Mouse (Mus musculus) intestine, embryonic 16.5 days (tissue): ENCODE measurements around the gene Pbx3. TPM values are rescaled to one million over a fixed set of nuclear protein-coding genes. Genes with fewer than 3 reads are reported as not detected.

ENCODE experiments used
- ATAC-seq: fragments of 200-750 bp; cut with Nextera tagmentation; 2 replicates; pipeline ENCODE4 v1.8.0; 2017; ENCODE audit warnings: moderate TSS enrichment, moderate library complexity
- H3K27ac ChIP-seq: fragments of 300-500 bp; sonication (generic); 2 replicates; pipeline ENCODE4 v1.5.1; 2014; ENCODE audit warnings: mild to moderate bottlenecking, low read length
- H3K27me3 ChIP-seq: fragments of 300-500 bp; sonication (generic); replicated peaks from 2 replicates; pipeline ENCODE4 v1.6.1; 2014; ENCODE audit warnings: low read length, control low read depth, mixed read lengths; ENCODE audit not compliant: control insufficient read depth, insufficient read depth
- H3K36me3 ChIP-seq: fragments of 300-500 bp; sonication (generic); 2 replicates; pipeline ENCODE4 v1.6.1; 2014; ENCODE audit warnings: low read length, control low read depth; ENCODE audit not compliant: control insufficient read depth, insufficient read depth
- H3K4me1 ChIP-seq: fragments of 300-500 bp; sonication (generic); 2 replicates; pipeline ENCODE4 v1.6.1; 2014; ENCODE audit warnings: low read length, control low read depth, mixed read lengths; ENCODE audit not compliant: control insufficient read depth, insufficient read depth
- H3K4me2 ChIP-seq: fragments of 300-500 bp; sonication (generic); 2 replicates; pipeline ENCODE4 v1.6.1; 2014; ENCODE audit warnings: low read depth, low read length, control low read depth
- H3K4me3 ChIP-seq: fragments of 300-500 bp; sonication (generic); 2 replicates; pipeline ENCODE4 v1.5.1; 2014; ENCODE audit warnings: mild to moderate bottlenecking, low read length
- H3K9ac ChIP-seq: fragments of 300-500 bp; sonication (generic); 2 replicates; pipeline ENCODE4 v1.6.1; 2014; ENCODE audit warnings: low read depth, low read length
- H3K9me3 ChIP-seq: fragments of 300-500 bp; sonication (generic); 2 replicates; pipeline ENCODE4 v1.6.1; 2016; ENCODE audit warnings: low read length, control low read depth; ENCODE audit not compliant: control insufficient read depth
- WGBS: fragments of 180-500 bp; shearing (Covaris S2); extraction: QIAGEN DNeasy Blood & Tissue Kit; methylation state at CpG from one replicate; pipeline ENCODE4 v1.1.7; 2014; 5-methylcytosine and 5-hydroxymethylcytosine counted together
- polyA plus RNA-seq: library from polyadenylated mRNA; unstranded; fragments of >200 nt; fragmentation: Nextera tagmentation; extraction: Ambion mirVana; gene quantifications from 2 replicates; pipeline ENCODE4 v1.2.1, GENCODE M21; 2015

Pbx3 gene
- polyA plus RNA-seq, 1 experiment from 2014 or later, result 12.5 TPM

DNA sequence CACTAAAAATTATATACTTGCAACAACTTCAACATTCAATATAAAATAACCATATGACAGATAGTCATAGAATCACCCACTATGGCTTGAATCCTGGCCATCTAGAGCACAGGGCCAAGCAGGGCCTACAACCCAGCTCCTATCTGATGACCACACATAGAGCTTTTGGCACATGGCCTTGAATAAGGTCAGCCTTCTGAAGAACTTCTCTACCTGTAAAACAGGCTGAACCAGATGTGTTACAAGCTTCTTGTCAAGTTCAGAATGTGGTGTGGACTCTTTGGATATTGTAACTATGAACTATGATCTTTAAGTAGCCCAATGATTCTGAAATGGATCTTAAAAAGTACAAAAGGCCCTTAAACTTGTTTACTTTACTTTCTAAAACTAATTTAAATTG lies 132.1 kb downstream of the Pbx3 start:
- Histone ChIP-seq H3K27me3 (no peaks in the 10 kb centered on the region), H3K4me1 (peaks cover under 1% of the 10 kb centered on the region; the same call in 1 of the 2 replicates), H3K4me2 (no peak overlapping the region), H3K9ac (no peak overlapping the region), H3K27ac (no peak overlapping the region), H3K36me3 (no peaks in the 10 kb centered on the region), H3K4me3 (no peak overlapping the region), H3K9me3 (no peaks in the 10 kb centered on the region)
- ATAC-seq, result no peak

DNA sequence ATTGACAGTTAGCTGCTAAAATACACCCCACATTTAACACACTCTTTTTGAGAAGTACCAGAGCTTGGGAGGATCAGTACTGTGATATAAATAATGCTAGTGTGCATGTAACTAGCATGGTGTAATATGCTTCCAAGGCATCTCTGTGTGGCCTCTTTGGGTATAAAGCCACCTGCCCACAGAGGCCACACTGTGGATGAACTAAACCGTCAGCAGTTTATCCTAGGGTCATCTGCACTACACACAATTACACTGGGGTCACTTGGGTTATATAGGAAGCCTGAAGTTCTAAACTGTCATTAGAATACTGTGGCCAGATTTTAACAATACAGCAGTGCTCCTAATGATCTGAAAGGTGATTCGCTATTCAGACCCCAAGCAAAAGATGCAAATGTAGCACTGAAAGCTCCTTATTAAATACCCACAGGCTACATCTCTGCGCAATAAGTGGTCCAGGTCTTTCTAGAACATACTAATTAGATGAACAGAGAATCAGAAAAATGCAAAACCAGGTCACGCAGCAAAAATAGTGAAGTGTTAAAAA lies 133.6 kb downstream of the Pbx3 start:
- WGBS, result 75% methylated on average over 4 of the region's 4 CpGs
- no peak overlapping the region for H3K9ac ChIP-seq
- H3K36me3 ChIP-seq, result no peaks in the 10 kb centered on the region
- H3K27me3 ChIP-seq, result no peaks in the 10 kb centered on the region
- ATAC-seq, result no peak
- H3K4me2 ChIP-seq, result no peak overlapping the region
- H3K27ac ChIP-seq, result no peak overlapping the region
- H3K4me3 ChIP-seq, result no peak overlapping the region
- H3K4me1 ChIP-seq, result peaks cover 5% of the 10 kb centered on the region; the same call in 1 of the 2 replicates
- H3K9me3 ChIP-seq, result no peaks in the 10 kb centered on the region

DNA sequence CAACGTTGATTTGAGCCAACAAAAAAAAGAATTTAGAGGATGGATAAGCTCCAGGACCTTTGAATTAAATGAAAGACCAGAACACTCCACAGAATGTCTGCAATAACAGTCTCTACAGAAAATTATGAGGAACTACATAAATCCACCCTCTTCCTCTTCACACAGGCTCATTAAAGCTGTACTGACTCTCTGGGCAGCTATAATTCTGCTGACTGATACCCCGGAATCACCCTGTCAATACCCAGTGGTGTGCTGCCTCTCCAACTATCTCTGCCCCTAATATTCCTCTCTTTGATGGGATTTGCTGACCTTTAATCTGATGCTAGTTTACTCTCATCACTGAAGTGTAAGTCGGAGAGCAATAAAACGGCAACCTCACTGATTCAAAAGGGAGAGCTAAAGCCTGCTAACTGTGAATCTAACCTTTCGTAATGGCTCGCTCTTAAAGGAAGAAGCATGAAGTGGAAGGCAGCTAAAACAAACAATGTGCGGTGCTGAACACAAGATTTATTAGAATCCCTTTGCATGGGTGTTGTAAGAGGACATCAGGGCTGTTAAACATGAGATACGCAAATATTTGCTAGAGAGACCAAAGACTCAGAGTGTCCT lies 137.4 kb downstream of the Pbx3 start:
- peaks cover 14% of the 10 kb centered on the region for H3K4me1 ChIP-seq
- H3K36me3 ChIP-seq, result no peaks in the 10 kb centered on the region
- H3K4me3 ChIP-seq, result no peak overlapping the region
- no peak overlapping the region for H3K9ac ChIP-seq
- no peak for ATAC-seq
- no peaks in the 10 kb centered on the region for H3K27me3 ChIP-seq
- H3K4me2 ChIP-seq, result no peak overlapping the region
- H3K27ac ChIP-seq, result no peak overlapping the region
- WGBS, result 21% methylated on average over 8 of the region's 8 CpGs
- H3K9me3 ChIP-seq, result no peaks in the 10 kb centered on the region

DNA sequence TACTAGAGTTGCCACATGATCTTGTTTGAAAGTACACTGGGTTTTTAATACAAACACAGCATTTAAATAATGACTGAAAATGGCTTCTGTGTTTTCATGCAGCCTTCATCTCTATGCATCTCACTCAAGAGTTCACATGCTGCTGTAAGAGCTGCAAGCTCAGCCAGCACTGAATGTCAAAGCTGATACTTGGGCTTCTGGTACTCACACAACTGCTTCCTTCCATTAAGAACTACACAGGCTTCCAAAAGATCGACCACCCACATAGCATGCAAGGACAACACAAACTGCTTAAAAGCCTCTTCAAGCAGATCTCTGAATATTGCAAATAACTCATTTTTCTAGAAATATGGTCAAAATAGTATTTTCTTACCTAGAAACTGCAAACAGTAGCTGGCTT lies 138.7 kb downstream of the Pbx3 start:
- H3K4me3 ChIP-seq, result no peak overlapping the region
- 41% methylated on average over 1 of the region's 1 CpGs for WGBS
- H3K9ac ChIP-seq, result no peak overlapping the region
- H3K4me2 ChIP-seq, result no peak overlapping the region
- ATAC-seq, result no peak
- no peaks in the 10 kb centered on the region for H3K27me3 ChIP-seq
- H3K9me3 ChIP-seq, result no peaks in the 10 kb centered on the region
- H3K27ac ChIP-seq, result no peak overlapping the region
- no peaks in the 10 kb centered on the region for H3K36me3 ChIP-seq
- peaks cover 16% of the 10 kb centered on the region for H3K4me1 ChIP-seq

DNA sequence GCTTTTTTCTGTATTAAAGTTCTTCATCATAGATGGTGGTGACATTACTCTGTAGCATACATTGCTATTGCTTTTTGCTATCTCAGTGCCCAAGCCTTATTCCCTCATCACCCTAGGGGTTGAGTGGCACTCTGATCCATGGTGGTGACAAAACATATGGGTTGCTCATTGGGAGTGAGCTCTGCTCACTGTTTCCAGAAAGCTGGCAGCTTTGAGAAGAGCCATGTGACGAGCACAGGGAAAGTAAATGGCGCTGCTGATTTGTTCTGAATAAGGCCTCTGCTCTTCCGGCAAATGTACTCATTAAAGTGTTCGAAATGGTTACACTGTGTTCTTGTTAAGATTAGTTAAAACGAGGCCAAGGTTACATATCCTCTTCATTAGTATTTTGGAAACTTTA lies 139.7 kb downstream of the Pbx3 start:
- Histone ChIP-seq H3K27me3 (no peaks in the 10 kb centered on the region), H3K9me3 (no peaks in the 10 kb centered on the region), H3K4me1 (peaks cover 19% of the 10 kb centered on the region), H3K27ac (no peak overlapping the region), H3K4me3 (no peak overlapping the region), H3K4me2 (no peak overlapping the region), H3K9ac (no peak overlapping the region), H3K36me3 (no peaks in the 10 kb centered on the region)
- ATAC-seq, result no peak
- WGBS, result 82% methylated on average over 5 of the region's 5 CpGs

DNA sequence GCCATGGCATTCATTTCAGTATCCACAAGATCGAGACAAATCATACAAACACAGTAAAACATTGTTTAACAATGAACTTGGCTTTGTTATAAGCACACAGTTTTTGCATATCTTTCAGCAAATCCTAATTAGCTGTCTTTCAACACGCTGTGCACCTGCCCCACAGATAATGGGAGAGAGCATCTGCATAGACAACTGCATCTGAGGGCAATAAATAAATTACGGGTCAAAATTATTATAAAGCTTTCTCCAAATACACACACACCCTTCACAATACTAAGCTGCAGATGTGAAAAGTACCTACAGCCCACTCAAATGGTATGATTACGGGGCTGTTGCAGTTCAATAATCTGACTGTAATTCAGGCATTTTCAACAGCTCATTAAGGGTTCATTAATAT lies 145.3 kb downstream of the Pbx3 start:
- Histone ChIP-seq H3K27me3 (no peaks in the 10 kb centered on the region), H3K4me2 (no peak overlapping the region), H3K9me3 (no peaks in the 10 kb centered on the region), H3K36me3 (no peaks in the 10 kb centered on the region), H3K27ac (no peak overlapping the region), H3K4me3 (no peak overlapping the region), H3K4me1 (peaks cover 14% of the 10 kb centered on the region), H3K9ac (no peak overlapping the region)
- ATAC-seq, result no peak
- WGBS, result 70% methylated on average over 4 of the region's 4 CpGs

DNA sequence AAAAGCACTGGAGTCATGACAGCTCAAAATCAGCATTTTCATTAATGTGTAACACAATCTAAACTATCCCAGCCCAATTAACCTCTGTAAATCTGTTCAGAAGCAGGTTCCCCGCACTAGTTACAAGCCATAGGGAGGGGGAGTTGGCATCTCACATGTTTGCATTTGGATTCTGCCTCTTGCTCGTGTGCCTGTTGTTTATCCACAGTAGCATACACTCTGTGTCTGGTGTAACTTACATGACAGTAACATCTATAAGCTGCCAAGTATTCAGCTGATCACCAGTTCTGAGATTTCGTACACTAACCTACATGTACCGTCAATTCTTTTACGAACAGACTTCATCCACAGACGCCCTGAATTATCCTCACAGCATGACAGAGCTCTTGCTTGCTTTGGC lies 147.5 kb downstream of the Pbx3 start:
- Histone ChIP-seq H3K27ac (no peak overlapping the region), H3K4me2 (no peak overlapping the region), H3K9ac (no peak overlapping the region), H3K4me3 (no peak overlapping the region), H3K4me1 (peaks cover 5% of the 10 kb centered on the region; the same call in 1 of the 2 replicates), H3K9me3 (no peaks in the 10 kb centered on the region), H3K36me3 (no peaks in the 10 kb centered on the region), H3K27me3 (no peaks in the 10 kb centered on the region)
- no peak for ATAC-seq
- 46% methylated on average over 6 of the region's 6 CpGs for WGBS

DNA sequence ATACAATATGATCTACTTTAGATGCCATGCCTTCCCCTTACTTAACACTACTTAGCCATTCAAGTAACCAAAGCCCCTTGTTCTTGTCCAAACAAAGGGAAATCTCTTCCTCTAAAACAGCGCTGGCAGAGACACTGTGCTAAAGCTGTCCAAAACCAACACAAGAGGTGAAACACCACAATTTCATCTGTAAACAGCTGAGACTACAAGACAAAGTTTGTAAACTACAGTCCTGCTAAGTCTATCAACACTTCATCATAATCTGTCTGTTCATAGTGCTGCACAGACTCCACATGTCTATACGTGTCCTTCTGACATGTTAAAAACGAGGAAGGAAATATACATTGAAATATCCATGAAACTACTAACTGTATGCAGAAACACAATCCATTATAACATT lies 151.5 kb downstream of the Pbx3 start:
- no peak for ATAC-seq
- Histone ChIP-seq H3K36me3 (no peaks in the 10 kb centered on the region), H3K4me3 (no peak overlapping the region), H3K4me1 (no peaks in the 10 kb centered on the region), H3K9me3 (no peaks in the 10 kb centered on the region), H3K9ac (no peak overlapping the region), H3K27me3 (no peaks in the 10 kb centered on the region), H3K27ac (no peak overlapping the region), H3K4me2 (no peak overlapping the region)
- WGBS, result 79% methylated on average over 3 of the region's 3 CpGs

DNA sequence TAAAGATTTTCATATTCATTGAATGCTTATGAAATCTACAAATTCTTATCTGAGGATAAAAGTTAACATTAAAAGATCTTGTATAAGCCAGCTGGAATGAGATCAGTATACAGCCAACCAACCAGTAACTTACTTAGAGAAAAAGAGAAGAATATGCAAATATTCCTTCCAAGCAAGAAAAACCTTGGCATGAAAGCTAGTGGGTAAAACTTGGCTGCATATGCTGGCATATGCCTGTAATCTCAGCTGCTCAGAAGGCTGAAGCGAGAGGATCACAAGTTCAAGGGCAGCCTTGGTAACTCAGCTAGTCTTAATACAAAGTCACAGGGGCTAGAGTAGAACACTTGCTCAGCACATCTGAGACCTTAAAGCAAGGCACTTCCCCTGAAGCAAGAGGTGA lies 153.8 kb downstream of the Pbx3 start:
- 100% methylated on average over 1 of the region's 1 CpGs for WGBS
- H3K4me1 ChIP-seq, result no peaks in the 10 kb centered on the region
- no peaks in the 10 kb centered on the region for H3K9me3 ChIP-seq
- H3K36me3 ChIP-seq, result no peaks in the 10 kb centered on the region
- H3K27ac ChIP-seq, result no peak overlapping the region
- no peak for ATAC-seq
- H3K4me3 ChIP-seq, result no peak overlapping the region
- H3K4me2 ChIP-seq, result no peak overlapping the region
- no peak overlapping the region for H3K9ac ChIP-seq
- H3K27me3 ChIP-seq, result no peaks in the 10 kb centered on the region

DNA sequence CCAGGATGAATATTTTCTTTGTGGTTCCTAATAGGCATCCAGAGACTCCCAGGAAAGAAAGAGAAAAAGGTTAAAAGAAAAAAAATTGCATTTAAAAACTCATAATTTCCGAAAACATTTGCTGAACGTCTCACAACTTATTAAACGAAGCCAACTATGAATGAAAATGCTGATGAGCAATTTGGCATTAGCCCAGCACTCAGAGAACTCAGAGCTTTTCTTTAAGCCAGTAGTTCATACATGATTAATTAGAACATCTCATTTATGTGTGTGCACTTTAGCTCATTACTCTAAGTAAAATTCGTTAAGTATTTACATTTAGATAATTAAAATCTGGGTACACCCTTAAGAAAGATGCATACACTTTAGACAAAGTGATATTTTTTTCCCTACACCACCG lies 155.3 kb downstream of the Pbx3 start:
- H3K9me3 ChIP-seq, result no peaks in the 10 kb centered on the region
- no peak overlapping the region for H3K27ac ChIP-seq
- H3K4me3 ChIP-seq, result no peak overlapping the region
- no peaks in the 10 kb centered on the region for H3K36me3 ChIP-seq
- no peak overlapping the region for H3K4me2 ChIP-seq
- no peak overlapping the region for H3K9ac ChIP-seq
- H3K4me1 ChIP-seq, result no peaks in the 10 kb centered on the region
- ATAC-seq, result no peak
- H3K27me3 ChIP-seq, result no peaks in the 10 kb centered on the region
- 75% methylated on average over 5 of the region's 5 CpGs for WGBS
